Mouse (Mus musculus) liver, embryonic 16.5 days (tissue): ENCODE data around the gene Grip2. TPM values are rescaled to one million over a fixed set of nuclear protein-coding genes. Genes with fewer than 3 reads are reported as not detected.

Experiments
- ATAC-seq: fragments of 200-750 bp; cut with Nextera tagmentation; 2 replicates; pipeline ENCODE4 v1.8.0; 2017; ENCODE audit warnings: low read depth, mild to moderate bottlenecking, moderate number of reproducible peaks, moderate library complexity
- H3K27ac ChIP-seq: fragments of 300-500 bp; sonication (generic); 2 replicates; pipeline ENCODE4 v1.5.1; 2014; ENCODE audit warnings: mild to moderate bottlenecking, low read length
- H3K27me3 ChIP-seq: fragments of 300-500 bp; sonication (generic); 2 replicates; pipeline ENCODE4 v1.6.1; 2014; ENCODE audit warnings: low read depth, low read length, mixed read lengths; ENCODE audit not compliant: control insufficient read depth, insufficient read depth
- H3K36me3 ChIP-seq: fragments of 300-500 bp; sonication (generic); 2 replicates; pipeline ENCODE4 v1.6.1; 2014; ENCODE audit warnings: mild to moderate bottlenecking; ENCODE audit not compliant: control insufficient read depth, insufficient read depth
- H3K4me1 ChIP-seq: fragments of 300-500 bp; sonication (generic); 2 replicates; pipeline ENCODE4 v1.6.1; 2014; ENCODE audit warnings: low read depth, low read length, mixed read lengths; ENCODE audit not compliant: control insufficient read depth
- H3K4me2 ChIP-seq: fragments of 300-500 bp; sonication (generic); 2 replicates; pipeline ENCODE4 v1.6.1; 2014; ENCODE audit warnings: low read depth, low read length, mixed read lengths
- H3K4me3 ChIP-seq: fragments of 300-500 bp; sonication (generic); 2 replicates; pipeline ENCODE4 v1.5.1; 2014; ENCODE audit warnings: low read depth, mild to moderate bottlenecking, low read length
- H3K9ac ChIP-seq: fragments of 300-500 bp; sonication (generic); 2 replicates; pipeline ENCODE4 v1.6.1; 2014; ENCODE audit warnings: low read depth, low read length
- H3K9me3 ChIP-seq: fragments of 300-500 bp; sonication (generic); replicated peaks from 2 replicates; pipeline ENCODE4 v1.6.1; 2016; ENCODE audit warnings: low read length; ENCODE audit not compliant: control insufficient read depth
- WGBS: fragments of 180-500 bp; shearing (Covaris S2); extraction: QIAGEN DNeasy Blood & Tissue Kit; methylation state at CpG from one replicate; pipeline ENCODE4 v1.1.7; 2014; ENCODE audit not compliant: insufficient replicate concordance; 5-methylcytosine and 5-hydroxymethylcytosine counted together
- polyA plus RNA-seq: library from polyadenylated mRNA; unstranded; fragments of >200 nt; fragmentation: Nextera tagmentation; extraction: Ambion mirVana; gene quantifications from 2 replicates; pipeline ENCODE4 v1.2.1, GENCODE M21; 2015

The Grip2 gene
- polyA plus RNA-seq, 1 experiment from 2014 or later: 0.09 TPM

DNA sequence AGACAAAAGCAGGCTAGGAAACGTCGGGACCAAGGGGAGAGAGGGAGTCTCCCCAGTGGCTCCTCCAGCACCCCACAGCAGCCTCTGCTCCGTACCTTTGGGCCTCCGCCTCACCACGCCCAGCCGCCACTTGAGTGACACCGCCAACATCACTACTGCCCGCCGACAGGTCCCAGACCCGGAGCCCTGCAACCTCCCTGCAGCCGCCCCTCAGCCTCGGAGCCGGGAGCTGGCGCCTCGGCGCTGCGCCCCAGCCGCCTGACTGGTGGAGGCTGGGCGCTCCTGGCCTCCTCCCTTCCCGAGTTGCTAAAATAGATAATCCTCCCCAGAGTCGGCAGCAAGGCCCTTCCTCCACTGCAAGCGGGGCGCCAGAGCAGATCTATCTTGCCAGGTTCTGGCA lies 19.9 kb downstream of the Grip2 start:
- H3K36me3 ChIP-seq: no peaks in the 10 kb centered on the region
- 3% methylated on average over 22 of the region's 23 CpGs for WGBS
- no peak overlapping the region for H3K4me2 ChIP-seq
- no peaks in the 10 kb centered on the region for H3K4me1 ChIP-seq
- H3K27ac ChIP-seq: no peak overlapping the region
- no peaks in the 10 kb centered on the region for H3K9me3 ChIP-seq
- ATAC-seq: no peak
- no peak overlapping the region for H3K9ac ChIP-seq
- H3K27me3 ChIP-seq: peaks cover 26% of the 10 kb centered on the region
- no peak overlapping the region for H3K4me3 ChIP-seq

GRCm38 (mm10) chr6:91804177-91804576 lies 22.9 kb downstream of the Grip2 start:
- ATAC-seq: no peak
- no peak overlapping the region for H3K4me3 ChIP-seq
- H3K27ac ChIP-seq: no peak overlapping the region
- H3K4me1 ChIP-seq: no peaks in the 10 kb centered on the region
- WGBS: 47% methylated on average over 7 of the region's 7 CpGs
- H3K4me2 ChIP-seq: no peak overlapping the region
- no peak overlapping the region for H3K9ac ChIP-seq
- H3K27me3 ChIP-seq: peaks cover 26% of the 10 kb centered on the region
- no peaks in the 10 kb centered on the region for H3K36me3 ChIP-seq
- no peaks in the 10 kb centered on the region for H3K9me3 ChIP-seq

GRCm38 (mm10) chr6:91798496-91798895 lies 28.6 kb downstream of the Grip2 start:
- no peak overlapping the region for H3K4me3 ChIP-seq
- H3K9ac ChIP-seq: no peak overlapping the region
- H3K27ac ChIP-seq: no peak overlapping the region
- no peaks in the 10 kb centered on the region for H3K4me1 ChIP-seq
- 50% methylated on average over 12 of the region's 12 CpGs for WGBS
- H3K27me3 ChIP-seq: no peaks in the 10 kb centered on the region
- no peaks in the 10 kb centered on the region for H3K36me3 ChIP-seq
- H3K4me2 ChIP-seq: no peak overlapping the region
- no peak for ATAC-seq
- no peaks in the 10 kb centered on the region for H3K9me3 ChIP-seq

- Histone ChIP-seq H3K27me3 (no peaks in the 10 kb centered on the region), H3K27ac (no peak overlapping the region), H3K36me3 (no peaks in the 10 kb centered on the region), H3K4me2 (no peak overlapping the region), H3K9ac (no peak overlapping the region), H3K4me1 (no peaks in the 10 kb centered on the region), H3K9me3 (no peaks in the 10 kb centered on the region), H3K4me3 (no peak overlapping the region)
- 60% methylated on average over 4 of the region's 4 CpGs for WGBS
- ATAC-seq: no peak
Observed at GRCm38 (mm10) chr6:91796736-91797135, 30.3 kb downstream of the Grip2 start.

DNA sequence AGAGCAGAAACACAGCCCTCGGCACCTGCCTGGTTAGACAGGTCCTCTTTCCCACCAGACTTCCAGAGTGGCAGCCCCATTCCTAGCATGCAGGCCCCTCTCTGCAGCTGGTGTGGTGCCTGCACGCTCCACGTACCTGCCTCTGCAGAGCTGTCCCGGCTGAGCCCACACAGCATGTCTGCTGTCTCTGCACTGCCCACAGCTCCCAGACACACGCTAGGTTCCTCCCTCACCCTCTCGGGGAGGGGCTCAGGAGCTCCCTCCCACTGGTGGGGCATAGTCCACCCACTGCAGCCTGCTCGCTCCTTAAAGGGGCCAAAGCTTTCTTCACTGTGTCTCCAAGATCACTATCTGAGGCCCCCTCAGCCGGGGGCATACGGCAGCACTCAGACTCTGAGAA lies 31.0 kb downstream of the Grip2 start:
- no peak for ATAC-seq
- WGBS: 49% methylated on average over 9 of the region's 9 CpGs

GRCm38 (mm10) chr6:91795640-91796039 lies 31.4 kb downstream of the Grip2 start:
- Histone ChIP-seq H3K4me3 (no peak overlapping the region), H3K36me3 (no peaks in the 10 kb centered on the region), H3K9ac (no peak overlapping the region), H3K9me3 (no peaks in the 10 kb centered on the region), H3K27ac (no peak overlapping the region), H3K27me3 (no peaks in the 10 kb centered on the region), H3K4me1 (no peaks in the 10 kb centered on the region), H3K4me2 (no peak overlapping the region)
- 40% methylated on average over 3 of the region's 3 CpGs for WGBS
- ATAC-seq: no peak

More for the DNA sequence above, 31.0 kb downstream of the Grip2 start:
- Histone ChIP-seq H3K4me2 (no peak overlapping the region), H3K4me3 (no peak overlapping the region), H3K9ac (no peak overlapping the region), H3K27ac (no peak overlapping the region), H3K4me1 (no peaks in the 10 kb centered on the region), H3K9me3 (no peaks in the 10 kb centered on the region), H3K27me3 (no peaks in the 10 kb centered on the region), H3K36me3 (no peaks in the 10 kb centered on the region)

- Histone ChIP-seq H3K9me3 (no peaks in the 10 kb centered on the region), H3K27ac (no peak overlapping the region), H3K9ac (no peak overlapping the region), H3K4me3 (no peak overlapping the region), H3K4me1 (no peaks in the 10 kb centered on the region), H3K36me3 (no peaks in the 10 kb centered on the region), H3K4me2 (no peak overlapping the region), H3K27me3 (no peaks in the 10 kb centered on the region)
- 67% methylated on average over 9 of the region's 9 CpGs for WGBS
- no peak for ATAC-seq
Observed at GRCm38 (mm10) chr6:91788311-91788798, 38.7 kb downstream of the Grip2 start.

DNA sequence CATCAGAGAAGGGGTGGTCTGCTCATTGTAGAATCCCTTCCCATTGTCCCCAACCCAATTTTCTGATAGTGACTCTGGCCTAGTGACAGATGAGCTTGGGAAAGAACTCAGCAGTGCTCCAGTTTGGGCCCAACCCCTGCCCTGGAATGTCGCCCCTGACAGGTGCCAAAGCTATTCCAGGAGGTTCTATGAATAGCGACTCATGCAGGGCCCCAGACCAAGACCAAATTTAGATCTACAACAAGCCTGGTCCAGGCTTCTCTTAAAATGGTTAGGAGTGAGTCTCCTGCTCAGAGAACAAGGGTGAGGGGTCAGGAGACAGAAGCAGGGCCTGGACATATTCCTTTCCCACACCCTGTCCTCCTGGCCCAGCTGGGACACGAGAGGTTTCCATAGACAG lies 42.0 kb downstream of the Grip2 start:
- 59% methylated on average over 3 of the region's 3 CpGs for WGBS
- H3K36me3 ChIP-seq: no peaks in the 10 kb centered on the region
- no peak for ATAC-seq
- H3K9me3 ChIP-seq: no peaks in the 10 kb centered on the region
- no peaks in the 10 kb centered on the region for H3K27me3 ChIP-seq
- no peak overlapping the region for H3K4me2 ChIP-seq
- H3K9ac ChIP-seq: no peak overlapping the region
- no peak overlapping the region for H3K4me3 ChIP-seq
- no peak overlapping the region for H3K27ac ChIP-seq
- H3K4me1 ChIP-seq: no peaks in the 10 kb centered on the region

- no peaks in the 10 kb centered on the region for H3K9me3 ChIP-seq
- H3K27ac ChIP-seq: no peak overlapping the region
- H3K9ac ChIP-seq: no peak overlapping the region
- no peak overlapping the region for H3K4me2 ChIP-seq
- no peak for ATAC-seq
- no peak overlapping the region for H3K4me3 ChIP-seq
- H3K36me3 ChIP-seq: no peaks in the 10 kb centered on the region
- WGBS: 38% methylated on average over 8 of the region's 9 CpGs
- H3K4me1 ChIP-seq: no peaks in the 10 kb centered on the region
- H3K27me3 ChIP-seq: no peaks in the 10 kb centered on the region
Observed at GRCm38 (mm10) chr6:91779206-91779605, 47.8 kb downstream of the Grip2 start.
